Mouse (Mus musculus): ENCODE data around the gene Drc7. TPM values are rescaled to one million over a fixed set of nuclear protein-coding genes. Genes with fewer than 3 reads are reported as not detected.

The Drc7 gene
- total RNA-seq, 2 experiments from 2014 or later: not detected

DNA sequence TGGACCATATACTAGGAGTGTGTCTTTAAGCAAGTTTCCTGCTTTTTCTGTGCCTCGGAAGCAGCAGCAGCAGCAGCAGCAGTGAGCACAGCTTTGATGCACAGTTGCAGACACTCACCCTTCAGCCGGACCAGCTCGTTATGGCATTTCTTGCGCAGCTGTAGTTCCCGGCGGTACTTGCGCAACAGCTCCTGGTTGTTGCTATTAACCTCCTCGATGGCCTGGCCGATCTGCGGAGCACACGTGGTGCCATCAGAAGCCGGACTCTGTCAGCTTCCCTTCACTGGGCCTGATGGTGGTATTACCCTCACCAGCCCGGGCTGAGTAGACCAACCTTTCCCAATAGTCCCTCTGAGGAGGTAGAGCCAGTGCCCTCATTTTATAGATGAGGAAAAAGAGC is 52.4 kb downstream of the Drc7 start:
- no peak for DNase-seq
- no peak for TF ChIP-seq CTCF (IDR thresholded peaks at IDR 0.05)
- H3K4me3 ChIP-seq: no peak overlapping the region
- intact Hi-C loops (cut with DNase I): no loop called here
- H3K27ac ChIP-seq: no peak overlapping the region

DNA sequence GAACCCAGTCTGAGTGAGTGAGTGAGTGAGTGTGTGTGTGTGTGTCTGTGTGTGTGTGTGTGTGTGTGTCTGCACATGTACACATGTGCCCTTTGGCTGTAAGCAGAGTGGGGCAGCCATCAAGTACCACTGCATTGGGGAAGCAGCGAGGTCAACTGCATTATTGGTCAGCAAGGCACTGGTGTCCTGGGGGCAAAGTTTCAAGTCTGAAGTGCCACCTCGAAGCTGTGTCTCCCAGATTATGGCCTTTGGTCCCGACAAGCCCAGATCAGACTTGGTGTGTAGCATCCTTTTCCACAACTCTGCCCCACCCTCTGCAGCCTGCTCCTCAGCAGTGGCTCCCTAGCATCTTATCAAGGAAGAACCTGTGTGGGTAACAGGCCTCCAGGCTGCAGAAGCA is 57.7 kb downstream of the Drc7 start:
- no peak overlapping the region for H3K4me3 ChIP-seq
- TF ChIP-seq CTCF (IDR thresholded peaks at IDR 0.05): no peak
- no peak for DNase-seq
- no peak overlapping the region for H3K27ac ChIP-seq
- intact Hi-C loops (cut with DNase I): no loop called here

DNA sequence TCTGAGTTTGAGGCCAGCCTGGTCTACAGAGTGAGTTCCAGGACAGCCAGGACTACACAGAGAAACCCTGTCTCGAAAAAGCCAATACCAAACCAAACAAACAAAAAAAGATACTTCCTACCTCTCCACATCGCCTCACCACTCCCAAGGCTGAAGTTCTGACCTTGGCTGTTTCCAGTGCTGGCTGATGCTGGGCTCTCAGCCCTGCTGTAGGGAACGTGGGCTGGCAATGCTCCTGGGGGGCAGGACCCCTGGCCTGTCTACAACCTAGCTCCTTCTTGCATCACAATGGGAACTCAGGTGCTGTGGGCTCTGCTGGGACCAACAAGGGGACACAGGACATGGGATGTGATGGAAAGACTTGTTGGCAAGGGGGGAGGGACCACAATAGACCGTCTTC is 58.2 kb downstream of the Drc7 start:
- DNase-seq: no peak
- Histone ChIP-seq H3K27ac (no peak overlapping the region), H3K4me3 (no peak overlapping the region)
- no peak for TF ChIP-seq CTCF (IDR thresholded peaks at IDR 0.05)
- intact Hi-C loops (cut with DNase I): no loop called here

DNA sequence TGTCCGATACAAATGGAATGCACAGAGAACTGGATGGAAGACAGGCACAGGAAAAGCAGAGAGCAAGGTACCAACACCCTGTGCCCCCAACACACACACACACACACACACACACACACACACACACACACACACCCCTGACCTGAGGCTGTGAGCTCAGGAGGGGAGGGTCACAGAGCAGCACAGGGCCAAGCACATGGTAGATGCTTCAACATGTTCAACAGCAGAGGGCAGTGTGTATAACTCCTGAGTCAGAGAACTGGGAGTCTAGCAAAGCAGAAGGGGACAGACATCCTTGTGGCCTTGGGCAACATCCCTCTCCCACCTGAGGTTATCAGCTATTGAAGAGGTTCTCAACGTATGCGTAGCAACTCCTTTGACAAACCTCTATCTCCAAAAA is 58.8 kb downstream of the Drc7 start:
- DNase-seq: no peak
- TF ChIP-seq CTCF (IDR thresholded peaks at IDR 0.05): peak; percentile 69
- intact Hi-C loops (cut with DNase I): no loop called here
- Histone ChIP-seq H3K27ac (no peak overlapping the region), H3K4me3 (no peak overlapping the region)

DNA sequence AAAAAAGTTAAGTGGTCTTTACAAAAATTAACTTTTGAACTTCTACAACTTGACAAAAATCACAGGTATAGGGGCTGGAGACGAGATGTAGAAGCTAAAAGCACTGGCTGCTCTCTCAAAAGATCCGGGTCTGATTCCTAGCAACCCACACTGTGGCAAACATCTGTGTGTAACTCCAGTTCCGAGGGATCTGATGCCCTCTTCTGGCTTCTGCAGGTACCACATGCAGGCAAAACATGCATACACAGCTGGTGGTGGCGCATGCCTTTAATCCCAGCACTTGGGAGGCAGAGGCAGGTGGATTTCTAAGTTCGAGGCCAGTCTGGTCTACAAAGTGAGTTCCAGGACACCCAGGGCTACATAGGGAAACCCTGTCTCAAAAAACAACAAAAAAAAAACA is 68.6 kb downstream of the Drc7 start:
- Histone ChIP-seq H3K4me3 (no peak overlapping the region), H3K27ac (no peak overlapping the region)
- intact Hi-C loops (cut with DNase I): no loop called here
- TF ChIP-seq CTCF (IDR thresholded peaks at IDR 0.05): peak; percentile 40
- DNase-seq: no peak

DNA sequence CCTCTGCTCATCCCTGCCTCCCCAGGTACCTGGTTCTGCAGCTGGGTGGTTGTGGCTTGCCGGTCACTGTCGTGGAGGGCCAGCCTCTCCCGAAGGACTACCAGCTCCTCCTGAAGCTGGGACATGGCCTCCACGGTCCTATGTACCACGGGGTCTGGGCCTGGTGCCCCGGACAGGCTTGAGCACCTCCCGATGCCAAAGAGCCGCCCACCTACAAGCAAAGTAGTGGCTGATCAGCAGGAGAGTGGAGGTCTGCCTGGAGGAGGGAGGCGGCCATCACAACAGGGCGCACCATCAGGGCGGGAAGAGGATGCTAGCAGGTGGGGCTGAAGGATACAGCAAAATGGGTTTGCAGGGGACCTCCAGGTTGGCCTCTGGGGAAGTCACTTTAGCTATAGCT is 71.6 kb downstream of the Drc7 start:
- H3K27ac ChIP-seq: no peak overlapping the region
- intact Hi-C loops (cut with DNase I): no loop called here
- no peak for TF ChIP-seq CTCF (IDR thresholded peaks at IDR 0.05)

DNA sequence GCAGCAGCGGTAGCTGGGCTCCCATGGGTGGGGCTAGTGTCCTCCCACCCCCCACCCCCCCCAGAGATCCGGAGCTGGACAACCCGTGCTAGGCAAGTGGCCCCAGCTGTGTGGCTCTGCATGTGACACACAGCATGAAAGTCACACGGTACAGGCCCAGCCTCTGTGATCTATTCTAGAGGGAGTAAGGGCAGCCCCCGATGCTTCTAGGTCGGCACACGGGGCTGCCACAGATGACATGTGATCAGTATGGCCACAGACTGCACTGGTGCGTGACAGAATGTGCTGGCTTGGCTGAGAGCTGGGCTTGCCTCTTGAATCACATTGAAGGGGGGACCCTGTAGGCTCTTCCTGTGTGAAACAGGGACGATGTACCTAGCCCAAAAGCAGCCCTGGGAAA is 72.8 kb downstream of the Drc7 start:
- DNase-seq: no peak
- intact Hi-C loops (cut with DNase I): no loop called here
- Histone ChIP-seq H3K27ac (no peak overlapping the region), H3K4me3 (no peak overlapping the region)
- TF ChIP-seq CTCF (IDR thresholded peaks at IDR 0.05): no peak

More for the DNA sequence above, 71.6 kb downstream of the Drc7 start:
- DNase-seq: no peak
- no peak overlapping the region for H3K4me3 ChIP-seq

Other genes starting within 250 kb of the Drc7 start
- not detected for gene Ccl17, start 244.7 kb upstream of the Drc7 start, total RNA-seq (2021)
- 100 to 1,000 TPM; 359 to 480 TPM for gene Coq9, start 216.8 kb upstream of the Drc7 start, total RNA-seq (2021)
- gene Ciapin1, start 216.7 kb upstream of the Drc7 start, total RNA-seq (2021): 10 to 100 TPM; 29.7 to 44.5 TPM
- 10 to 100 TPM; 47.3 to 49.8 TPM for gene Polr2c, start 197.7 kb upstream of the Drc7 start, total RNA-seq (2021)
- 1 to 10 TPM; 2.7 to 6.1 TPM for gene Dok4, start 178.8 kb upstream of the Drc7 start, total RNA-seq (2021)
- 1 to 10 TPM; 3.0 to 3.8 TPM for gene Ccdc102a, start 137.0 kb upstream of the Drc7 start, total RNA-seq (2021)
- gene Adgrg5, start 131.4 kb upstream of the Drc7 start, total RNA-seq (2021): under 1 TPM in 1 of 2 experiments, not detected in 1; 0.28 TPM
- gene Adgrg1, start 80.4 kb upstream of the Drc7 start, total RNA-seq (2021): 10 to 100 TPM; 20.7 to 27.4 TPM
- under 1 TPM; 0.28 to 0.43 TPM for gene Adgrg3, start 37.4 kb upstream of the Drc7 start, total RNA-seq (2021)
- 1 to 10 TPM; 6.4 to 7.6 TPM for gene Katnb1, start 26.1 kb downstream of the Drc7 start, total RNA-seq (2021)
- gene Kifc3, start 147.7 kb downstream of the Drc7 start, total RNA-seq (2021): 10 to 100 TPM in 1 of 2 experiments, 1 to 10 TPM in 1; 5.2 to 11.4 TPM

All from gastrocnemius, adult 2 months (tissue).